Mouse (Mus musculus) heart, embryonic 14.5 days (tissue): ENCODE results near the gene Zcchc7. TPM values are rescaled to one million over a fixed set of nuclear protein-coding genes. Genes with fewer than 3 reads are reported as not detected.

ENCODE experiments used
- ATAC-seq: fragments of 200-750 bp; cut with Nextera tagmentation; 2 replicates; pipeline ENCODE4 v1.8.0; 2017; ENCODE audit warnings: low read depth, moderate TSS enrichment; ENCODE audit not compliant: insufficient number of reproducible peaks, insufficient read depth, low FRiP score
- H3K27ac ChIP-seq, 2 experiments: fragments of 200-500 bp in 1 of 2; fragments of 300-500 bp in 1 of 2; sonication (generic) in 1 of 2; replicated peaks in 1 of 2; 2 replicates each; pipeline ENCODE4 v1.5.1; 2012 to 2014; ENCODE audit warnings: low read depth in 2 of 2, low read length in 2 of 2, control low read depth in 1 of 2, mild to moderate bottlenecking in 1 of 2, mixed read lengths in 1 of 2; ENCODE audit not compliant: control insufficient read depth in 1 of 2, insufficient read depth in 1 of 2
- H3K27me3 ChIP-seq: fragments of 300-500 bp; sonication (generic); 2 replicates; pipeline ENCODE4 v1.6.1; 2014; ENCODE audit warnings: mild to moderate bottlenecking, low read length, control low read depth; ENCODE audit not compliant: control insufficient read depth, insufficient read depth
- H3K36me3 ChIP-seq: fragments of 300-500 bp; sonication (generic); 2 replicates; pipeline ENCODE4 v1.6.1; 2014; ENCODE audit warnings: mild to moderate bottlenecking, control low read depth, low read length, mixed read lengths; ENCODE audit not compliant: control insufficient read depth, insufficient read depth
- H3K4me1 ChIP-seq, 2 experiments: fragments of 200-500 bp in 1 of 2; fragments of 300-500 bp in 1 of 2; sonication (generic) in 1 of 2; 2 replicates each; pipeline ENCODE4 v1.6.1; 2012 to 2014; ENCODE audit warnings: low read length in 2 of 2, control low read depth in 1 of 2, mixed read lengths in 1 of 2; ENCODE audit not compliant: control insufficient read depth in 2 of 2, insufficient read depth in 2 of 2
- H3K4me2 ChIP-seq: fragments of 300-500 bp; sonication (generic); 2 replicates; pipeline ENCODE4 v1.6.1; 2014; ENCODE audit warnings: mild to moderate bottlenecking, low read length
- H3K4me3 ChIP-seq, 2 experiments: fragments of 200-500 bp in 1 of 2; fragments of 300-500 bp in 1 of 2; sonication (generic) in 1 of 2; 2 replicates each; pipeline ENCODE4 v1.5.1; 2012 to 2014; ENCODE audit warnings: low read length in 2 of 2, mild to moderate bottlenecking in 2 of 2, control low read depth in 1 of 2, low read depth in 1 of 2, moderate library complexity in 1 of 2; ENCODE audit not compliant: control insufficient read depth in 1 of 2, insufficient read depth in 1 of 2
- H3K9ac ChIP-seq: fragments of 300-500 bp; sonication (generic); 2 replicates; pipeline ENCODE4 v1.6.1; 2014; ENCODE audit warnings: mild to moderate bottlenecking, low read length
- H3K9me3 ChIP-seq: fragments of 300-500 bp; sonication (generic); 2 replicates; pipeline ENCODE4 v1.6.1; 2016; ENCODE audit warnings: low read length, control low read depth; ENCODE audit not compliant: control insufficient read depth
- WGBS: fragments of 180-500 bp; shearing (Covaris S2); extraction: QIAGEN DNeasy Blood & Tissue Kit; methylation state at CpG from one replicate; pipeline ENCODE4 v1.1.7; 2014; 5-methylcytosine and 5-hydroxymethylcytosine counted together
- polyA plus RNA-seq: library from polyadenylated mRNA; unstranded; fragments of >200 nt; fragmentation: Nextera tagmentation; extraction: Ambion mirVana; gene quantifications from 2 replicates; pipeline ENCODE4 v1.2.1, GENCODE M21; 2014

Zcchc7 gene
- polyA plus RNA-seq, 1 experiment from 2014 or later: 24.9 TPM

DNA sequence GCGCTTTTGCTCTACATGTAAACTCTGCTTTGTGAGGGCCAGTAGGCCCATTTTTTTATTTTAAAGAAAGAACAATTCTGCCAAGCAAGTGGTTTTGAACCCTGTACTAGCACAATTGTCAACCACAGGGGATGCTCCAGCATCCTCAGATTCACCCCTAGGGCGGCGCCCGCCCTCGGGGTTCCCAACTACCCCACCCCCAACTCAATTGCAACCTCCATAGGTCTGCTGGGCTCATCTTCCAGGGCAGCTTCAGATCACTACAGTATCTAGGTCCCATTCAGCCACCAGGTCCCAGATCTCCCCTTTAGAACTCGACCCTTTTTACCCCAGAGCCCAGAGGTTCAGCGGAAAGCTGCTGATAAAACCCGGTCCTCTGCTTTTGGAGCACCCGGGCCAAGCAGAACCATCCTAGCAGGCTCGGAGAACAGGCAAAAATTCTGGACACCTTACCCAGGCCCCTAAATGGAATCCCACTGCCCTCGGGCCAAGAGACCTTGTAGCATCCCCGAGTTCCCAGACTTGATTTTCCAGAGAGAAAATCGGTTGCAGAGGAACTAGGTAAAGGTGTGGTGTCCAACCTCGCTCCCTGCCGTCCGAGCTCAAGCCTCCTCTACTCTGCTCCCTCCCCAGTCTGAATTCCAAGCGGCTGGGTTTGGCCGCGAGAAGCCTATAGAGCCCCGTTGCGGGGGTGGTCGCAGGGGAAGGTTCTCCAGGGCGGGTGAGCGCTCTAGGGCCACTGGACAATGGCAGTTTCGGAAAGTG lies 44.4 kb upstream of the Zcchc7 start:
- no peak overlapping the region for H3K27ac ChIP-seq
- H3K4me3 ChIP-seq: peak overlapping the region in 1 of 2 experiments; percentile 22; a peak in 1 of 4 replicates
- no peak for ATAC-seq
- peaks cover 0 to 9% of the 10 kb centered on the region in 2 experiments; a peak in 3 of 4 replicates for H3K4me1 ChIP-seq
- H3K27me3 ChIP-seq: peaks cover 96% of the 10 kb centered on the region
- WGBS: 2% methylated on average over 25 of the region's 25 CpGs
- H3K9me3 ChIP-seq: no peaks in the 10 kb centered on the region
- peak overlapping the region; percentile 38; the same call in 1 of the 2 replicates for H3K4me2 ChIP-seq
- H3K36me3 ChIP-seq: no peaks in the 10 kb centered on the region
- H3K9ac ChIP-seq: no peak overlapping the region

DNA sequence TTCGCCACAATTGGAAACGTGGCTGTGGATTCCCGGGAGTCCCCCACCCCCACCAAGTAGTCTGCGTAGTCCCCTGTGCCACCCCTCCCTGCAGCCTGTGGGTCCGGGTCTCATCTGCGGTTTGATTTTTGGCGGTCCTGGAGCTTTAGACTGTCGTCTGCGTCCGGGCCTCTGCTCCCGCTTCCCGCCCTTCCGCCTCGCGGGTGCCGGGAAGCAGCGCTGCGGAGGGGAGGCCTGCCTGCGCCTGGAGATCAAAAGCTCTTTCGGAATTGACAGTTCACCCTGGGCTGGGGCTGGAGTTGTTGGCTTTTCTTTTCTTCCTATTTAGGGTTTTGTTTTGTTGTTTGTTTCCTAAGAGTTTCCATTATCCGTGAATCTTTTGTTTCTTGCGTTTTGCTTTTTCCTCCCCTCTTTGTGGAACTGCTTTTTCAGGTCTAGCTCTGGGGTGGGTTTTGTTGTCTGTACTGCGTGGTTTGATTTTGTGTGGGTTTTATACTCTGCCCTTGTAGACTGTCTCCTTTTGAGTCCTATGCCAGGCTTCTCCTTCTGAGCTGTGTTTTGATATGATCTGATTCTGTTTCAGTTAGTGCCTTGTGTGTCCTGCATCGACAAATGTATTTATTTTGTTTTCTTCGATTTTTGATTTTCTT lies 43.5 kb upstream of the Zcchc7 start:
- Histone ChIP-seq H3K27ac (no peak overlapping the region), H3K4me3 (peak overlapping the region in 1 of 2 experiments; percentile 22; a peak in 2 of 4 replicates), H3K36me3 (no peaks in the 10 kb centered on the region), H3K27me3 (peaks cover 96% of the 10 kb centered on the region), H3K9me3 (no peaks in the 10 kb centered on the region), H3K4me1 (peaks cover 0 to 9% of the 10 kb centered on the region in 2 experiments; a peak in 3 of 4 replicates), H3K4me2 (peak overlapping the region; percentile 38), H3K9ac (no peak overlapping the region)
- 2% methylated on average over 24 of the region's 25 CpGs for WGBS
- no peak for ATAC-seq

DNA sequence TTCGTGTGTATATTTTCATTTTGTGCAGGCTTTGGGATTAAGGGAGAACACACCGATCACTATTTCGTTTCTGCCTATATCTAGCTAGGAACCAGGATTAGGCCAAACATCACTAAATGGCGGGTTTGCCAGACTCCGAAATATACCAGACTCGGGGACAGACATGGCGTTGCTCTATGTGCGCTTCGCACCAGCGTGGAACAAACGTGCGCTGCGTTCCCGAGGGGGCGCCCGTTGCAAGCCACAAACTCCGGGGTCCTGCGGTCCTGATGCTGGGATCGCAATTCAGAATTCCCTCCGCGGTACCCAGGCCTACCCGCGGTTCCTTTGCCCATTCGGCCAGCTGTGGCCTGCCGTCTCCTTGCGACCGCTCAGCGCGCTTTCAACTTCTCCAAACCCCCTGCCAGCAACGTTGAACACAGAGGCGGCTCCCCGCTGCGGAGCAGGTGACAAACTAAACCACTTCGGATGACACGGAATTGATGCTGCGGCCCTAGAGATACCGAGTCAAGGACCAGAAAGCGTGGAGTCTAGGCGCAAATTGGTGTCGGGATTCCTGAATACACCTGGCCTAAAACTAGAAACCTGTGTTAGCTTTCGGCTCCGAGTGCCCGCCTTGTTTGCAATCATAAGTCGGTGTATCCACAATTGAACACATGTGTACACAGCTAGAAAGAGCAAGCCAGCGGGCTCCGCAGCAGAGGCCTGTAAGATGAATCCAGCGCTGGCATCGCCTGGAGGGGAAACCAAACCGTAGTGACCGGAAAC lies 42.7 kb upstream of the Zcchc7 start:
- Histone ChIP-seq H3K9me3 (no peaks in the 10 kb centered on the region), H3K4me1 (peaks cover 0 to 9% of the 10 kb centered on the region in 2 experiments; a peak in 3 of 4 replicates), H3K9ac (no peak overlapping the region), H3K27me3 (peaks cover 96% of the 10 kb centered on the region), H3K4me3 (peak overlapping the region in 1 of 2 experiments; percentile 19; a peak in 2 of 4 replicates), H3K36me3 (no peaks in the 10 kb centered on the region), H3K4me2 (peak overlapping the region; percentile 38; the same call in 1 of the 2 replicates), H3K27ac (no peak overlapping the region)
- no peak for ATAC-seq
- 2% methylated on average over 50 of the region's 50 CpGs for WGBS

DNA sequence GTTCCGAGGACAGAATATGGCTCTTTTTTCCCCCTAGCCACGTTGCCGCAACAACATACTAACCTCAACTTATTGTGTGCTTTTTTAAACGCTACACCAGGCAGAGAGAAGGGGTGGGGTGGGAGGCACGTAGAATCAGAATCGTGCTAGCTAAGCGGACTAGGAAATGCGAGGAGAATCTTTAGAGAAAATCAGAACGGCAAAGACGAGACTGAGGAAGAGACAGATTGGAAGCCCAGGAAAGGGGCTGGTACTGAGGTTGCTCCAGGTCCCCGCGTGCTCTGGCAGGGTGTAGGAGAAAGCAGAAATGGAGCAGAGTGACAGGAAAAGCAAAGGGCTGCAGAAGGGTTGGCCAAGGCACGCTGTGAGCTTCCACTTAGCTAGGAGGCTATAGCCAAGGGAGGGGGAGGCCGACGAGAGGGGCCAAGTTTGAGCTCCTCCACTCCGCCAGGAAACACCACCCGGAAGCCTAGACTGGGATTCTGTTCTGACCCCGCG lies 42.1 kb upstream of the Zcchc7 start:
- H3K4me3 ChIP-seq: peak overlapping the region in 1 of 2 experiments; percentile 1; a peak in 1 of 4 replicates
- peaks cover 0 to 9% of the 10 kb centered on the region in 2 experiments; a peak in 3 of 4 replicates for H3K4me1 ChIP-seq
- ATAC-seq: no peak
- no peak overlapping the region for H3K4me2 ChIP-seq
- no peak overlapping the region for H3K27ac ChIP-seq
- peaks cover 96% of the 10 kb centered on the region for H3K27me3 ChIP-seq
- H3K9ac ChIP-seq: no peak overlapping the region
- WGBS: 2% methylated on average over 19 of the region's 19 CpGs
- no peaks in the 10 kb centered on the region for H3K9me3 ChIP-seq
- no peaks in the 10 kb centered on the region for H3K36me3 ChIP-seq

DNA sequence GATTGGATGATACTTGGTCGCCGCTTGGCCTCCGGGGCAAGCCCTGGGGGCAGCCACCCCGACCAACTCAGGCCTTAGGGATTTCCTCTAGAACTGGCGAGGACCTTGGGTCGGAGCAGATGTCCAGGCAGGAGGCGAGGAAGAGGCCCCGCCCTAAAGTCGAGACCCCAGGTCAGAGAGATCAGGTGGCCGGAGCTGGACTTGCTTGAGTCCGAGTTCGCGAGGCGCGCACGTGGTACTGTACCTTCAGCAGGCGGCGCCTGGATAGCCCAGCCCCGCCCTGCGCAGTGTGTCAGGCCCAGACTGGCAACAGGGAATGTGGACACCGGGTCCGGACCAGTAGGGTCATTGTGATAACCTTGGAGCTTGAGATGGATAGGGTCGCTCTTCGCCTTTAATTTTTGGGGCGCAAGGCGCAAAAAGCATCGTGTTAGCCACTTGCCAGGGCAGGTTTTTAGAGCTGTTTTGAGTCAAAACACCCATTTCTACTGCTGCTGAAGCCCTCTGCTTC lies 41.5 kb upstream of the Zcchc7 start:
- no peaks in the 10 kb centered on the region for H3K36me3 ChIP-seq
- no peak overlapping the region for H3K4me2 ChIP-seq
- no peak overlapping the region for H3K27ac ChIP-seq
- ATAC-seq: no peak
- WGBS: under 1% methylated on average over 27 of the region's 27 CpGs
- peaks cover 0 to 9% of the 10 kb centered on the region in 2 experiments; a peak in 3 of 4 replicates for H3K4me1 ChIP-seq
- peaks cover 93% of the 10 kb centered on the region for H3K27me3 ChIP-seq
- H3K4me3 ChIP-seq: peak overlapping the region in 1 of 2 experiments; percentile 1; a peak in 1 of 4 replicates
- H3K9ac ChIP-seq: no peak overlapping the region
- H3K9me3 ChIP-seq: no peaks in the 10 kb centered on the region

DNA sequence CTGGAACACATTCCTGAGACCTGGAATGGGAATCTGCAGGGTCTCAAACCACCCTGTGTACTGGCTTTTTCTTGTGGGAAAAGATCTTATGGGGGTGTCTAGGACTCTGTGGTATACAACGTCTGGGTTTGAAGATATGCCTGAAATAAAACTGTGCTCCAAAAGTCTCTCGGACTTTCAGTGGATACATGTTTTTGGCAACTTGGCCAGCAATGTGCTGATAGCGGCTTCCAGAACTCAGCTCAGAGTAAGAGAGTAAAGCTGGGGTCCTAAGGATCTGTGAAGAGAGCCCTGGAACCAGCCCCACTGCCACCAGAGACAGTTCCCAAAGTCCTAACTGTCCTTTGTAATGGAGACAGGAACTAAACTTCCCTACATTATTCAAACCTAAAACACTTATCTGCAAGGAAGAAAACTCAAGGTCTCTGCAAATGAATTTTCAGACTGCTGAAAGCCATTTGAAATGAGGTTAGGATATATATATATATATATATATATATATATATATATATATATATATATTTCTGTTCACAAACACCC lies 40.0 kb upstream of the Zcchc7 start:
- Histone ChIP-seq H3K4me1 (peaks cover 0 to 9% of the 10 kb centered on the region in 2 experiments; a peak in 3 of 4 replicates), H3K9me3 (no peaks in the 10 kb centered on the region), H3K36me3 (no peaks in the 10 kb centered on the region), H3K27ac (no peak overlapping the region), H3K4me3 (no peak overlapping the region), H3K27me3 (peaks cover 87% of the 10 kb centered on the region), H3K9ac (no peak overlapping the region), H3K4me2 (no peak overlapping the region)
- WGBS: 12% methylated on average over 3 of the region's 3 CpGs
- no peak for ATAC-seq

DNA sequence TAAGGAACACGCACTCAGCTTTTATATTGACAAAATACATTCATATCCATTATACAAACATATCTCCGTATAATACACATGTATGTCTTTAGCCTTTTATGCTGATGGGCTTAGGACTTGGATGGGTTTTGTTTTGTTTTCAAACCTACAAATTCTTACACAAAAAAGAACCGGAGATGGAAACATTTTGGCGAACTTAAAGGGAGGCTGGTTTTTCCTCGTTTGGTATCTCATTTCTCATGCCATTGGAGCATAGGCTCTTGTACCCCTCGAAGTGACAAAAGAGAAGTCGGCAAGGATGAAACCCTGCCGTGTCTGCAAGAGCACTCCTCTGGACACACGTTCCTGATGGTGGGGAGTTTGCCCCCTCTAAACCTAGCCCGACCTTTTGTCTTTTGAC lies 39.3 kb upstream of the Zcchc7 start:
- WGBS: 5% methylated on average over 10 of the region's 10 CpGs
- Histone ChIP-seq H3K36me3 (no peaks in the 10 kb centered on the region), H3K4me3 (no peak overlapping the region), H3K4me2 (no peak overlapping the region), H3K4me1 (peaks cover 0 to 9% of the 10 kb centered on the region in 2 experiments; a peak in 3 of 4 replicates), H3K9ac (no peak overlapping the region), H3K9me3 (no peaks in the 10 kb centered on the region), H3K27ac (no peak overlapping the region), H3K27me3 (peaks cover 80% of the 10 kb centered on the region)
- ATAC-seq: no peak
